Mouse (Mus musculus): ENCODE results near the gene B3gnt7. TPM values are rescaled to one million over a fixed set of nuclear protein-coding genes. Genes with fewer than 3 reads are reported as not detected.
A peak's percentile ranks its signal among the peaks of the same experiment; 100 is the strongest.

Gene B3gnt7
- polyA plus RNA-seq, 1 experiment, result 54.9 TPM

DNA sequence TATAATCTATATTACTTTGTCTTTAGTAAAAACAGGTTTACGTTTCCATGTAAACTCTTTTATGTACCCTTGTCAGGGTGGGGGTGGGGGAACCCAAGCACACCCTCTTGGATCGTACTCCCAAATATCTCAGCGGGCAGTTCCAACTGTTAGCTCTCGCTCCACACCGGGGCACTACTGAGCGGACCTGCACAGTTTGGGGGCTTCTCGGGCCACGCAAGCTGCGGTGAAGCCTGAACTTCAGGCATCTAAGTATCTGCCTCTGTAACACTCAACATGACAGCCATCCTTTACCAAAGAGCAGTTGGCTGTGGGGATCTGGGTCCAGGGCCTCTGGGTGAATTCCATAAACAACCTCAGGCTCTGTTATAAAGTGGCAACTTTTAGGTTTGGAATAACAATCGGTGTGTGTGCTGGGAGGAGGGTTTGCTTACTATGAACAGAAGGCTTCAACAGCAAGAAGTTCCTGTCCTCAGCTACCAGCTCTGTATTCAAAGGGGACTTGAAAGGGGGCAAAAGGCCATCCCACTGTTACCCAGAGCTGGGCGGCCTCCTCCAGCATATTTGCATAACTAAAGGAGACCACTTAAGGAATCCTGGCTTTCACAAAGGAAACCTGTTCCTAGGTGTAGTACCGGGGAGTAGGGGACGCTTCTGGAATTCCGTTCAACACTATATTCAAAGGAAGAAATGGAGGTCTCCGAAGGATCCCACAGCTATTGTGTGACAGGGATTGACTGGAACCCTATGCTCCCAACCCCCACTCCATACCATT lies 8.1 kb downstream of the B3gnt7 start:
- H3K9me3 ChIP-seq (replicated peaks; ENCODE audit: control insufficient read depth, insufficient read depth, low read length, poor library complexity, severe bottlenecking), result no peaks in the 10 kb centered on the region; the same call in 1 of the 2 replicates
- TF ChIP-seq CTCF (IDR thresholded peaks at IDR 0.05; ENCODE audit: low read depth, low read length), result no peak
- peak; percentile 98 for TF ChIP-seq EP300 (IDR thresholded peaks at IDR 0.05; ENCODE audit: insufficient read depth, low read depth, low read length)
- peak overlapping the region; percentile 72 for H3K9ac ChIP-seq (ENCODE audit: low read depth, poor library complexity, severe bottlenecking)
- H3K27me3 ChIP-seq (ENCODE audit: control insufficient read depth, insufficient read depth, low read length, poor library complexity, severe bottlenecking), result no peaks in the 10 kb centered on the region
- peaks cover 6% of the 10 kb centered on the region for H3K4me1 ChIP-seq (ENCODE audit: control insufficient read depth, insufficient read depth, low read length)
- H3K36me3 ChIP-seq (ENCODE audit: control insufficient read depth, insufficient read depth, low read length, poor library complexity, severe bottlenecking), result peaks cover 14% of the 10 kb centered on the region
- H3K27ac ChIP-seq (ENCODE audit: insufficient read depth, low read length), result peak overlapping the region; percentile 99
- H3K4me3 ChIP-seq (ENCODE audit: low read depth, low read length), result peak overlapping the region; percentile 23

GRCm38 (mm10) chr1:86311467-86312005 lies 8.9 kb downstream of the B3gnt7 start:
- Histone ChIP-seq H3K4me1 (ENCODE audit: control insufficient read depth, insufficient read depth, low read length) (peaks cover 6% of the 10 kb centered on the region), H3K27me3 (ENCODE audit: control insufficient read depth, insufficient read depth, low read length, poor library complexity, severe bottlenecking) (no peaks in the 10 kb centered on the region), H3K9ac (ENCODE audit: low read depth, poor library complexity, severe bottlenecking) (peak overlapping the region; percentile 72), H3K9me3 (replicated peaks; ENCODE audit: control insufficient read depth, insufficient read depth, low read length, poor library complexity, severe bottlenecking) (peaks cover 7% of the 10 kb centered on the region), H3K4me3 (ENCODE audit: low read depth, low read length) (peak overlapping the region; percentile 23; the same call in 1 of the 2 replicates), H3K36me3 (ENCODE audit: control insufficient read depth, insufficient read depth, low read length, poor library complexity, severe bottlenecking) (peaks cover 8% of the 10 kb centered on the region; the same call in 1 of the 2 replicates), H3K27ac (ENCODE audit: insufficient read depth, low read length) (peak overlapping the region; percentile 99)
- TF ChIP-seq CTCF (IDR thresholded peaks at IDR 0.05; ENCODE audit: low read depth, low read length), result no peak
- TF ChIP-seq EP300 (IDR thresholded peaks at IDR 0.05; ENCODE audit: insufficient read depth, low read depth, low read length), result peak; percentile 69; the same call in 1 of the 2 replicates

DNA sequence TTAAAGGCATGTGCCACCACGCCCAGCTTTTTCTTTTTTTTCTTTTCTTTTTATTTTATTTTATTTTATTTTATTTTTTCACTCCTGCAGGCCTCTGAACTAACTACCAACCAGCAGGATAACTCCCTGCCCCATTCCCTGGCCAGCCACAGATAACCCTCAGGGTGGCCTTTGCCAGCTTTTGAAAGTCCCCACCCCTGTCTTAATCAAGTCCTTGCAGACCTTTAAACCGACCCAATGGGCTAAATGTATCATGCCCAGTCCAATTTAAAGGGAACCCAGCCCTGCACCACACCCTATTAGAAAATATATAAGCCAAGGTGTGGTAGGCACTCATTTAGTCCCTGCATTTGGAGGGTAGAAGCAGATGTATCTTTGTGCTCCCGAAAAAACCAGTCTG lies 9.6 kb downstream of the B3gnt7 start:
- peaks cover 5% of the 10 kb centered on the region for H3K4me1 ChIP-seq (ENCODE audit: control insufficient read depth, insufficient read depth, low read length)
- 0 out of 2 replicates have a peak, but pooled peaks cover 2% of the 10 kb centered on the region for H3K36me3 ChIP-seq (ENCODE audit: control insufficient read depth, insufficient read depth, low read length, poor library complexity, severe bottlenecking)
- H3K9ac ChIP-seq (ENCODE audit: low read depth, poor library complexity, severe bottlenecking), result peak overlapping the region; percentile 72; the same call in 1 of the 2 replicates
- no peak overlapping the region for H3K4me3 ChIP-seq (ENCODE audit: low read depth, low read length)
- H3K9me3 ChIP-seq (replicated peaks; ENCODE audit: control insufficient read depth, insufficient read depth, low read length, poor library complexity, severe bottlenecking), result peaks cover 15% of the 10 kb centered on the region
- TF ChIP-seq CTCF (IDR thresholded peaks at IDR 0.05; ENCODE audit: low read depth, low read length), result no peak
- no peak for TF ChIP-seq EP300 (IDR thresholded peaks at IDR 0.05; ENCODE audit: insufficient read depth, low read depth, low read length)
- TF ChIP-seq POLR2A (IDR thresholded peaks at IDR 0.05; ENCODE audit: insufficient read depth, low read length), result no peak
- H3K27ac ChIP-seq (ENCODE audit: insufficient read depth, low read length), result peak overlapping the region; percentile 92
- H3K27me3 ChIP-seq (ENCODE audit: control insufficient read depth, insufficient read depth, low read length, poor library complexity, severe bottlenecking), result no peaks in the 10 kb centered on the region

GRCm38 (mm10) chr1:86313096-86313771 lies 10.6 kb downstream of the B3gnt7 start:
- H3K36me3 ChIP-seq (ENCODE audit: control insufficient read depth, insufficient read depth, low read length, poor library complexity, severe bottlenecking), result no peaks in the 10 kb centered on the region
- H3K4me1 ChIP-seq (ENCODE audit: control insufficient read depth, insufficient read depth, low read length), result peaks cover 2% of the 10 kb centered on the region
- no peak overlapping the region for H3K4me3 ChIP-seq (ENCODE audit: low read depth, low read length)
- TF ChIP-seq EP300 (IDR thresholded peaks at IDR 0.05; ENCODE audit: insufficient read depth, low read depth, low read length) (peak; percentile 79), POLR2A (IDR thresholded peaks at IDR 0.05; ENCODE audit: insufficient read depth, low read length) (no peak)
- no peak overlapping the region for H3K9ac ChIP-seq (ENCODE audit: low read depth, poor library complexity, severe bottlenecking)
- peaks cover 16% of the 10 kb centered on the region for H3K9me3 ChIP-seq (replicated peaks; ENCODE audit: control insufficient read depth, insufficient read depth, low read length, poor library complexity, severe bottlenecking)
- no peaks in the 10 kb centered on the region for H3K27me3 ChIP-seq (ENCODE audit: control insufficient read depth, insufficient read depth, low read length, poor library complexity, severe bottlenecking)
- H3K27ac ChIP-seq (ENCODE audit: insufficient read depth, low read length), result peak overlapping the region; percentile 62

DNA sequence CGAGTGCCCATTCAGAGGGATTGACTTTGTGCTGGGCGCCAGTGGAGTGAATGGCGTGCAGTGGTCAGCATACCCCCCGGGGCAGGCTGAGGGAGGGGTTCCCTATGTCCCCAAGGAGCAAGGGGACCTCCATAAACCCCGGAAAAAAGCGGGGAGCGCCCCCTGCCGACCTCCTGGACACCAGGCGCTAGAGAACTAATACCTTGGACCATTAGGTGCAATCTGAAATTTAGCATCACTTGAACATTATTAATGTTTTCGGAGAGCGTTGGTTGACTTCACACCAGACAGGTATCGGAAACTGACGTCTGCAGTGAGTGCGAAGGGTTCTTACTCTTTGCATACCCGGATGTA lies 11.1 kb downstream of the B3gnt7 start:
- Histone ChIP-seq H3K9me3 (replicated peaks; ENCODE audit: control insufficient read depth, insufficient read depth, low read length, poor library complexity, severe bottlenecking) (peaks cover 16% of the 10 kb centered on the region), H3K4me3 (ENCODE audit: low read depth, low read length) (no peak overlapping the region), H3K9ac (ENCODE audit: low read depth, poor library complexity, severe bottlenecking) (no peak overlapping the region), H3K36me3 (ENCODE audit: control insufficient read depth, insufficient read depth, low read length, poor library complexity, severe bottlenecking) (no peaks in the 10 kb centered on the region), H3K4me1 (ENCODE audit: control insufficient read depth, insufficient read depth, low read length) (peaks cover 2% of the 10 kb centered on the region), H3K27me3 (ENCODE audit: control insufficient read depth, insufficient read depth, low read length, poor library complexity, severe bottlenecking) (no peaks in the 10 kb centered on the region), H3K27ac (ENCODE audit: insufficient read depth, low read length) (no peak overlapping the region; the same call in 1 of the 2 replicates)
- TF ChIP-seq CTCF (IDR thresholded peaks at IDR 0.05; ENCODE audit: low read depth, low read length) (peak; percentile 60), EP300 (IDR thresholded peaks at IDR 0.05; ENCODE audit: insufficient read depth, low read depth, low read length) (no peak)

Measured in ES-Bruce4 (cell line).